Mouse (Mus musculus): Measurements from ENCODE around the gene Hunk. TPM values are rescaled to one million over a fixed set of nuclear protein-coding genes. Genes with fewer than 3 reads are reported as not detected.

The Hunk gene
- total RNA-seq, 2 experiments from 2014 or later: 25.7 to 31.1 TPM

DNA sequence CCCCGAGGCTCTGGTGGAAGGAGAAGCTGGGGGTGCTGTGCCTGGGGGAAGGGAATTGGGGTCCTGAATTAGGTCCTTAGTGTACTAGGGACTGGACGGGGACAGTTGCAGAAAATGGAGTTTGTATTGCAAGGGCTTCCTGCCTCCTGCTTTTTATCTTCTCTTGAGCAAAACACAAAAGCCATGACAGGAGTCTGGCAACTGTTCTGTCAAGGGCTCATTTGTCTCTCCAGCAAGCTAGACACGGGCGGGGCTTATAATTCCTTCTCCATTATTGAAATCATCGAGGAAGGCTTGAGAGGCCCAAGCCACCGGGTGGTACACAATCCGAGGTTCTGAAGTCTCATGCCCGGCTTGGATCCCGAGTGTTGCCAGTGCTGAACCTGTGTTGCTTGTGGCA, 38.6 kb downstream of the Hunk start:
- no peak for TF ChIP-seq CTCF (conservative IDR thresholded peaks at IDR 0.05)
- Histone ChIP-seq H3K27ac (peak overlapping the region; percentile 20; the same call in 1 of the 2 replicates), H3K4me3 (no peak overlapping the region)
- no peak for DNase-seq (ENCODE audit: low spot score in 2 of 2)

GRCm38 (mm10) chr16:90426234-90426633, 40.4 kb downstream of the Hunk start:
- H3K27ac ChIP-seq: no peak overlapping the region
- TF ChIP-seq CTCF (conservative IDR thresholded peaks at IDR 0.05): no peak
- no peak overlapping the region for H3K4me3 ChIP-seq
- no peak for DNase-seq (ENCODE audit: low spot score in 2 of 2)

- no peak for TF ChIP-seq CTCF (conservative IDR thresholded peaks at IDR 0.05)
- DNase-seq (ENCODE audit: low spot score in 2 of 2): no peak
- H3K4me3 ChIP-seq: no peak overlapping the region
- no peak overlapping the region for H3K27ac ChIP-seq
Measured at GRCm38 (mm10) chr16:90427838-90428630, 42.2 kb downstream of the Hunk start.

DNA sequence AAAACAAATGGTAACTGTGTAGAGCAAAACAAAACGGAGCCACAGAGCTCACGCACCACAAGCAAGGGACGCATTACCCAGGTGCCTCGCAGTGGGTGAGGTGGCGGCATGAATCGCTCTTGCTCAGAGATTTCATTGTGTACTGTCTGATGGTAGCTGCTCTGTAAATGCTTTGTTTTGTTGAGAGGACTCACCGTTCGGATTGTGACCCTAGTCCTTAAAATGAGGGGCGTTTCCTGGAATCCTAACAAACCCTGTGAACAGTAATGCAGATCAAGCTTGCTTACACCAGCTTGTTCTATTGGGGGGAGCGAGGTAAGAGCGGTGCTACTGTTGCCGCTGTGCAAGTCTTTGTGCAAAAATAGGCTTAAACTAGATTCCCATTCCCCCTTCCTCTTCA, 47.7 kb downstream of the Hunk start:
- H3K27ac ChIP-seq: no peak overlapping the region
- no peak for DNase-seq (ENCODE audit: low spot score in 2 of 2)
- H3K4me3 ChIP-seq: no peak overlapping the region
- no peak for TF ChIP-seq CTCF (conservative IDR thresholded peaks at IDR 0.05)

DNA sequence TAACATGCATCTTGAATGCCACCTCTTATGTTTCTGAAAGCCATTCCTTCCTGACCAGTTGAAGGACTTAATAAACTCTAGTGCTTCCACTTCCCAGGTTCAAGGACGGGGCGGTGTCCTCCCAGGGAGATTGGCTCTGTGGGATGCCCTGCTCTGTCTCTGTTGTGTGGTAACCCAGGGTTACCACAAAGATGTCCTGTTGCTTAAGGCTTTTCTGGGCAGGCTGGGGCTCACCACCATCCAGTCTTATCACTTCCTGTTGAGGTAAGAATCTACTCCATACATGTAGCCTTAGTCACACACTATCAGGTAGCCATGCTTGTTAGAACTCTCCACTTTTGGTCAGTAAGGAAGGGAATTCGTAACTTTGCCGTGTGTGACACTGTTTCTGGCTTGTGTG, 49.4 kb downstream of the Hunk start:
- no peak for TF ChIP-seq CTCF (conservative IDR thresholded peaks at IDR 0.05)
- no peak for DNase-seq (ENCODE audit: low spot score in 2 of 2)
- Histone ChIP-seq H3K27ac (no peak overlapping the region), H3K4me3 (no peak overlapping the region)

- H3K4me3 ChIP-seq: no peak overlapping the region
- no peak for DNase-seq (ENCODE audit: low spot score in 2 of 2)
- TF ChIP-seq CTCF (conservative IDR thresholded peaks at IDR 0.05): no peak
- H3K27ac ChIP-seq: no peak overlapping the region
Measured at GRCm38 (mm10) chr16:90437276-90437675, 51.5 kb downstream of the Hunk start.

- no peak for TF ChIP-seq CTCF (conservative IDR thresholded peaks at IDR 0.05)
- no peak overlapping the region for H3K27ac ChIP-seq
- DNase-seq (ENCODE audit: low spot score in 2 of 2): no peak
- no peak overlapping the region for H3K4me3 ChIP-seq
Measured at GRCm38 (mm10) chr16:90439493-90439892, 53.7 kb downstream of the Hunk start.

- DNase-seq (ENCODE audit: low spot score in 2 of 2): no peak
- TF ChIP-seq CTCF (conservative IDR thresholded peaks at IDR 0.05): no peak
- Histone ChIP-seq H3K4me3 (no peak overlapping the region), H3K27ac (no peak overlapping the region)
Measured at GRCm38 (mm10) chr16:90440654-90441053, 54.8 kb downstream of the Hunk start.

DNA sequence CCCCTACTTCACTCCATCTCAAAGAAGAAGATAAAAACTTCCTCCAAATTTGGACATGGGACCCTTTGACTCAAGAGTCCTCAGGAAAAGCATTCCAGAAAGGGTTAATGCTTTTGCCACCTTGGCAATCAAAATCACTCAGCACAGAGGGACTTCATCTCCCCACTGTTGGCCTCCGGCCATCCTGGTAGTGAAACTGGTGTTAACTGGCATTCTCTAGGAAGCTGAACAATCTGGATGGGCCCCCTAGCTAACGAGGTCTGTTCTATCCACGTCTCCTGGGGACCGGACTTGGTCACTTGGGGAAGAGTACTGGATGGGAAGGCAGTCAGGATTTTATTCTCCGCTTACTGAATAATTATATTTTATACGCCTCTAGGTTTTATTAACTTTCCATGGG, 57.2 kb downstream of the Hunk start:
- H3K4me3 ChIP-seq: no peak overlapping the region
- DNase-seq (ENCODE audit: low spot score in 2 of 2): no peak
- H3K27ac ChIP-seq: no peak overlapping the region
- no peak for TF ChIP-seq CTCF (conservative IDR thresholded peaks at IDR 0.05)

GRCm38 (mm10) chr16:90453197-90453596, 67.4 kb downstream of the Hunk start:
- no peak overlapping the region for H3K4me3 ChIP-seq
- TF ChIP-seq CTCF (conservative IDR thresholded peaks at IDR 0.05): peak; percentile 10; the same call in 1 of the 2 replicates
- no peak overlapping the region for H3K27ac ChIP-seq
- peak in 1 of 2 experiments; percentile 6 for DNase-seq (ENCODE audit: low spot score in 2 of 2)

DNA sequence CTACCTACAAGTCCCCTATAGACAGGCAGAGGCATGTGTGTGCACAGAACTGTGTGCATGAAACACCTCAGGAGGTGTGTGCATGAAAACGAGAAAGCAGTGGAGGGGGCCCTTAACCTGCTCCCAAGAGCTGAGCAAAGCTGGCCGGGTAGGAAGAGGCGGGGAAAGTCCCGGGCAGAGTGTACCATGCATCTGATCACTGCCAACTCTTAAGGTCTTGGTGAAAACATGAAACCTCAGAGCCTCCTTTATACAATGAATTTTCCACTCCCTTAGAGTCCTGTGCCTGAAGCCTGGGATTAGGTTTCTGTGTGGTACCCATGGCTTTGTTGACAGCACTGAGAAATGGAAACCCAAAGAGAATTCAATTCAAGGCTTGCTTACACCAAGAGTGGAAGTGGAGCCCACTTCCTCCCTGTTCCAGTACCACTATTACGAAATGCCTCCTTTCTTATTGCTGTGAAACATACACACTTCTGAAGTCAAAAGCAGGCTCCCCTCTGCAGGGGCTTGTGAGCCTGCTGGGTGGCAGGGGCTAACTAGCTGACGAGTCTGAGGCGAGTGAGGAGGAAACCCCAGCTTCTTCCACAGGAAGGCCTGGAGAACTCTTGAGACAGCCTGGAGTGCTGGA, 70.8 kb downstream of the Hunk start:
- no peak for TF ChIP-seq CTCF (conservative IDR thresholded peaks at IDR 0.05)
- DNase-seq (ENCODE audit: low spot score in 2 of 2): no peak
- H3K4me3 ChIP-seq: no peak overlapping the region
- H3K27ac ChIP-seq: no peak overlapping the region

DNA sequence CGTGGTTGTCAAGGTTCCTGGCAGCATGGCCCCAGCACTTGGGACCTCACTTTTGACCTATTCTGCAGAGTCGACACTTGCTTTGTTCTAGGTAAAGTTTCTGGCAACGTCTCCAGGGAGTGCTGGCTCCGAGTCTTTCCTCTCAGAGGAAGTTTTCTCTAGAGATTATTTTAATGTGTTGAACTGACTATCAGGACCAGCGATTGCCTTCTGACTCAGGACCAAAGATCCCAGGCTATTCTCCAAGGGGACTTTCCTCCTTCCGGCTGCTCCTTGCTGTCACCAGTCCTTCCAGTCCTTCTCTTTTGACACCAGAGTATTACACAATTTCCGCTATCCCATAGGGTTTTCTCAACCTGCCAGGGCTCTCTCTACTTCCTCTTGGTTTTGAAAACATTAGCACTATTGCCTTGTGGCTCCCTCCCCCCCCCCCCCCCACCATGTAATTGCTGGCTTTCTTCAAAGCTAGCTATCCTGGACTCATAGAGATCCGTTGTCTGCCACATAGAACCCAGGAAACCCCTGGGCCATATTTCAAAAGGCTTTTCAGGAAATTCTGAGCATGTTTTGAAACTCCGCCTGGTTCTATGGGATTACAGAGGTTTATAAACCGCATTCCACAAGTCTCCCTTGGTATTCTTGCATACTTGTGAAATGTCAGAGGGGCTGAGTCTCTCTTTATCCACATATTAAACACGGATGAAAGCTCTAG, 73.2 kb downstream of the Hunk start:
- no peak overlapping the region for H3K4me3 ChIP-seq
- no peak overlapping the region for H3K27ac ChIP-seq
- no peak for DNase-seq (ENCODE audit: low spot score in 2 of 2)
- TF ChIP-seq CTCF (conservative IDR thresholded peaks at IDR 0.05): no peak

DNA sequence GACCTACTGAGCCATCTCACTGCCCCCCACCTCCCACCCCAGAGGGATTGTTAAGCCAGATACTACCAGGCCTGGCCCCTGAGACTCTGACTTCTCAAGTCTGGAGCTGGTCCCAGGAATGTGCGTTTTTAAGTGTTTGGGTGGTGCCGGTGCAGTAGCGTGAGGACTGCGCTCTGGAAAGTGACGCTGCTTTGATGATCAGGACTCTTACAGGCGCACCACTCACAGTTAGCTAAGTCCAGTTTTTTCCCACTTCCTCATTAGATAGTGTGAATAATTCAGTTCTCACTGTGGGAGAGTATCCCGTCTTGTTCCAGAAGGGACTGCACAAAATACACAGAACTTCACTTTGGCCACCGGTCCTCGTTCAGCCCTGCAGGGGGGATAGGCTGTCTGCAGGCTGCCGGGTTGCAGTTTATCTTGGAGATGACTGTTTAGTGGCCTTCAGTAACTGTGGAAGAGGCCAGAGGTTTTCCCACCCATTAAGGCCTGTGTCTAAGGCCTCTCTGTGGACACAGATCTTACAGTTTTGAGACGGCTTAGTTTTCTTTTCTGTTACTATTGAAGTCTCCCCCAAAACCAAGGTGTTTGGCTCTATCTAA, 75.6 kb downstream of the Hunk start:
- Histone ChIP-seq H3K4me3 (no peak overlapping the region), H3K27ac (no peak overlapping the region)
- TF ChIP-seq CTCF (conservative IDR thresholded peaks at IDR 0.05): no peak
- no peak for DNase-seq (ENCODE audit: low spot score in 2 of 2)

Data from layer of hippocampus, adult 2 months (tissue).